Mouse (Mus musculus): Measurements from ENCODE around the gene Mgme1.

Gene Mgme1

GRCm38 (mm10) chr2:144270507-144271420, at the start of gene Mgme1, which contains the start of gene Snx5:
Mgme1 (plus strand) TSS chr2:144270663.
Snx5 (minus strand) TSS chr2:144270906.
- DNase-seq: peak; percentile 94 to 95

GRCm38 (mm10) chr2:144224351-144224750, 46.1 kb upstream of the Mgme1 start:
- DNase-seq: no peak

- no peak for DNase-seq
These were observed 43.4 kb upstream of the Mgme1 start for GRCm38 (mm10) chr2:144226906-144227586.

- peak; percentile 60 to 69 for DNase-seq
These were observed 41.7 kb upstream of the Mgme1 start for GRCm38 (mm10) chr2:144228521-144229346.

GRCm38 (mm10) chr2:144229647-144230046, 40.8 kb upstream of the Mgme1 start:
- DNase-seq: no peak

GRCm38 (mm10) chr2:144230498-144230897, 40.0 kb upstream of the Mgme1 start:
- no peak for DNase-seq

GRCm38 (mm10) chr2:144231115-144231514, 39.3 kb upstream of the Mgme1 start:
- peak; percentile 69 to 76 for DNase-seq

- peak; percentile 66 to 71 for DNase-seq
These were observed 36.9 kb upstream of the Mgme1 start for GRCm38 (mm10) chr2:144233534-144233933.

- DNase-seq: no peak
These were observed 34.7 kb upstream of the Mgme1 start for GRCm38 (mm10) chr2:144235776-144236175.

- DNase-seq: no peak
These were observed 33.5 kb upstream of the Mgme1 start for GRCm38 (mm10) chr2:144236791-144237584.

- DNase-seq: no peak
These were observed 32.1 kb upstream of the Mgme1 start for GRCm38 (mm10) chr2:144238341-144238740.

- DNase-seq: peak; percentile 55 to 72
These were observed 31.1 kb upstream of the Mgme1 start for GRCm38 (mm10) chr2:144239318-144239717.

- DNase-seq: no peak
These were observed 30.2 kb upstream of the Mgme1 start for GRCm38 (mm10) chr2:144240095-144240899.

GRCm38 (mm10) chr2:144245464-144245863, 25.0 kb upstream of the Mgme1 start:
- DNase-seq: peak; percentile 62

GRCm38 (mm10) chr2:144246270-144246669, 24.2 kb upstream of the Mgme1 start:
- DNase-seq: no peak

GRCm38 (mm10) chr2:144247337-144247978, 23.0 kb upstream of the Mgme1 start:
- DNase-seq: peak in 1 of 2 experiments; percentile 54

- no peak for DNase-seq
These were observed 21.7 kb upstream of the Mgme1 start for GRCm38 (mm10) chr2:144248613-144249376.

- DNase-seq: no peak
These were observed 20.4 kb upstream of the Mgme1 start for GRCm38 (mm10) chr2:144250111-144250510.

GRCm38 (mm10) chr2:144262837-144263236, 7.6 kb upstream of the Mgme1 start:
- no peak for DNase-seq
